Comparison of ENCODE assay signal across 8 mouse cellular contexts in genomic region chr2:165326304-165327190, GRCm38 (mm10). TPM values are rescaled to one million over a fixed set of nuclear protein-coding genes. Genes with fewer than 3 reads are reported as not detected.
DNase-seq lines count a peak whose midpoint lies in the region; ATAC-seq and TF ChIP-seq lines count a peak whose summit lies in the region.

Elmo2 (minus strand) TSS chr2:165326479.

- H3K4me1 ChIP-seq in hindbrain, embryonic 13.5 days (replicated peaks) = peaks cover 59% of the 10 kb centered on the region

- peak within 1 kb of the TSS; percentile 96 for H3K27ac ChIP-seq in hindbrain, embryonic 13.5 days

- H3K4me2 ChIP-seq in hindbrain, embryonic 13.5 days = peak within 1 kb of the TSS; percentile 97

- CTCF ChIA-PET in Patski (lab: Charles Lee) = interaction anchor here (2.2 kb wide), 1 partner anchor 11 kb away, joined by 5 read pairs; no protein-coding TSS in a partner anchor

- no peaks in the 10 kb centered on the region for H3K36me3 ChIP-seq in hindbrain, embryonic 13.5 days

- no peaks in the 10 kb centered on the region for H3K9me3 ChIP-seq in hindbrain, embryonic 13.5 days

- under 1% methylated on average over 53 of the region's 55 CpGs for WGBS in hindbrain, embryonic 13.5 days

- peak; percentile 97 for ATAC-seq in Patski
- ATAC-seq in hindbrain, embryonic 13.5 days (ENCODE audit: low FRiP score) = peak; percentile 98

- peak; percentile 77 for DNase-seq in Patski (ENCODE audit: low read depth, low spot score)
- peak; percentile 98 to 99 for DNase-seq in cerebellum, postnatal 14 days
- DNase-seq in frontal cortex, postnatal 14 days (ENCODE audit: low spot score in 2 of 2) = peak; percentile 98
- peak; percentile 91 to 94 for DNase-seq in layer of hippocampus, postnatal 25 days (ENCODE audit: extremely low spot score in 1 of 2, low spot score in 1 of 2)
- DNase-seq in lung, postnatal 25 days (ENCODE audit: low spot score) = peak; percentile 99
- DNase-seq in retina, embryonic 14.5 days (ENCODE audit: low spot score) = peak; percentile 98
- peak; percentile 97 for DNase-seq in thymus, postnatal 4 days

- H3K4me3 ChIP-seq in hindbrain, embryonic 13.5 days = peak within 1 kb of the TSS; percentile 97

- peak within 1 kb of the TSS; percentile 97 for H3K9ac ChIP-seq in hindbrain, embryonic 13.5 days

- TF ChIP-seq CTCF in Patski (IDR thresholded peaks at IDR 0.05) = no peak

- POLR2A ChIA-PET in Patski (lab: Charles Lee) = interaction anchor here (0.7 kb wide), 1 partner anchor 11 kb away, joined by 3 read pairs; no protein-coding TSS in a partner anchor

- H3K27me3 ChIP-seq in Patski = peaks cover 9% of the 10 kb centered on the region
- H3K27me3 ChIP-seq in hindbrain, embryonic 13.5 days = peaks cover 13% of the 10 kb centered on the region

- in situ Hi-C loops in Patski (cut with MboI; ENCODE audit: low pct_unique_long_range_greater_than_20kb) = no loop called here

RNA-seq across cellular contexts. Expression of gene Elmo2, which starts in this region (rescaled TPM):
- polyA plus RNA-seq in Patski (2021) = 45.2 TPM
- polyA plus RNA-seq in hindbrain, embryonic 13.5 days (2015; fragmentation: Nextera tagmentation; extraction: Ambion mirVana) = 90.8 and 91.6 TPM in 2 replicates
- 100 to 1,000 TPM; 191 to 202 TPM for total RNA-seq in layer of hippocampus, postnatal 25 days (2021)

Comparison
In these comparisons a context has a peak if more than half of its experiments do, and no peak if none do; other contexts are left out.
1. Peak in every context shown above with its lines: DNase-seq, ATAC-seq, H3K4me3 ChIP-seq and H3K27ac ChIP-seq.